In the genomic region with DNA sequence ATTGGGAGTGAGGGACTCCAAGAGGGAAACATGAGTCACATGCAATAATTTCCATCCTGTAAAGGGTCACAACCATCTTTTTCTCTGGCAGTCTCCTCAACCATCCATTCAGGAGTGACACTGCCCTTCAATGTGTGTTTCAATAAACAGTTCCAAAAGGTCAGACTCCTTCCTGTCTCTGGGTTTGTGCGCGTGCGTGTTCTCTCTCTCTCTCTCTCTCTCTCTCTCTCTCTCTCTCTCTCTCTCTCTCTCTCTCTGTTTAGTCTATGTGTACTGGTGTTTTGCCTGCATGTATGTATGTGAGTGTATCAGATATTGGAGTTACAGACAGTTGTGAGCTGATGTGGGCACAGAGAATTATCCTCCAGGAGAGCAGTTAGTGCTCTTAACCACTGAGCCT, we compare ENCODE assay signal across 15 mouse cellular contexts. TPM values are rescaled to one million over a fixed set of nuclear protein-coding genes. Genes with fewer than 3 reads are reported as not detected.
"Had no signal": no experiment of that assay in that cellular context is flagged by ENCODE, and none has a peak within 500 bp of the region (broad histone marks: within the 10 kb centered on the region; RNA-seq: fewer than 3 reads in every experiment).

No protein-coding gene starts in this region.

- H3K27ac ChIP-seq: kidney, postnatal 0 days; layer of hippocampus, adult 2 months; limb, embryonic 13.5 days; liver, embryonic 13.5 days; lung, embryonic 15.5 days; midbrain, embryonic 12.5 days; stomach, postnatal 0 days had no signal

- H3K9ac ChIP-seq: limb, embryonic 13.5 days; liver, embryonic 13.5 days; lung, embryonic 15.5 days; midbrain, embryonic 12.5 days had no signal

- DNase-seq: kidney, adult 11 months; kidney, adult 9 months; kidney, postnatal 4 days; left cerebral cortex, postnatal 4 days; liver, embryonic 13.5 days; right cerebral cortex, postnatal 14 days had no signal

- ATAC-seq: midbrain, embryonic 16.5 days had no signal

- H3K4me2 ChIP-seq: limb, embryonic 13.5 days; liver, embryonic 13.5 days; lung, embryonic 15.5 days; midbrain, embryonic 12.5 days had no signal

- H3K4me3 ChIP-seq: layer of hippocampus, adult 2 months; limb, embryonic 13.5 days; liver, embryonic 13.5 days; lung, embryonic 15.5 days; midbrain, embryonic 12.5 days had no signal

- H3K4me1 ChIP-seq: limb, embryonic 13.5 days; liver, embryonic 13.5 days; lung, embryonic 15.5 days; midbrain, embryonic 12.5 days had no signal

- H3K27me3 ChIP-seq: limb, embryonic 13.5 days; liver, embryonic 13.5 days; lung, embryonic 15.5 days; midbrain, embryonic 12.5 days had no signal

- H3K9me3 ChIP-seq: limb, embryonic 13.5 days; liver, embryonic 13.5 days; lung, embryonic 15.5 days; midbrain, embryonic 12.5 days had no signal

RNA-seq across cellular contexts. Expression of a gene that starts 59.9 kb away (rescaled TPM):
- polyA plus RNA-seq: intestine, embryonic 14.5 days; kidney, postnatal 0 days; limb, embryonic 13.5 days; liver, embryonic 13.5 days; lung, embryonic 15.5 days; midbrain, embryonic 12.5 days; midbrain, embryonic 16.5 days; neural tube, embryonic 14.5 days; stomach, postnatal 0 days had no signal
